Mouse (Mus musculus) CD4-positive, CD25-positive, alpha-beta regulatory T cell, adult 2 months (primary cell): ENCODE results near the gene Fam234a.
"Not testable (repeated sequence)": the region's sequence is repeated elsewhere in the genome, so short reads cannot be mapped to it uniquely, and the experiment has no call there.

Experiments
- DNase-seq: peaks from one replicate; pipeline ENCODE4 v3.0.0-alpha.2; 2012; ENCODE audit warnings: low read depth, low spot score

Gene Fam234a

DNA sequence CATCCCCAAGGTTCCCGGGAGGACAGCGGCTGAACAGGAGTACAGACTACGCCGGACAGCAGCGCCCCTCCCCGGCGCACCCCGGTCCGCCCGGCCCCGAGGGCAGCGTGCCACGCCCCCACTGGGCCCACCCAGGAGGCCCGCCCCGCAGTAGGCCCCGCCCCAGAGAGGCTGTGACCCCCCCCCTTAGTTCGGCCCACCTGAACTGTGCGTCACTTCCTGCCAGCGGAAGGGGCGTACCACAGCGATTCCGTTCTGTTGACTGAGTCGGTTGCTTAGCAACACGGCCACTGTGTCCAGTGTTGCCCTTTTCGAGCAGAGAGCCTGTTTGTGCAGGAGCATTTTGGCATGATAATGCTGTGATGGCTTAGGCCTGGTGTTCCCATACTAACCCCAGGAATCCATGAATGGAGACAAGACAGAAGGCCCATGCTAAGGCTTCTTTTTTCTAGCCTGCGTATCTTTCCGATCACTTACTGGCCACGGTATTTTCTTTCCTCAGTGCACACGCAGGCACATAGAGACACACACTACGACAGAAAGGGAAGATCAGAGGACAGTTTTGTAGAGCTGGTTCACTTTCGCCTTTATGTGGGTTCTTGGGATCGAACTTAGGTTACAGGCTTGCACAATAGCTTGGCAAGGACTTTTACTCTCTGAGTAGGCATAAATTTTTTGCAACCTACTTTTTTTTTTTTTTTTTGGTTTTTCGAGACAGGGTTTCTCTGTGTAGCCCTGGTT, at the start of gene Fam234a:
Gene Fam234a, minus strand, starts transcription at position 142 of the 741 bp plus-strand sequence.
- DNase-seq, result peak; percentile 96

DNA sequence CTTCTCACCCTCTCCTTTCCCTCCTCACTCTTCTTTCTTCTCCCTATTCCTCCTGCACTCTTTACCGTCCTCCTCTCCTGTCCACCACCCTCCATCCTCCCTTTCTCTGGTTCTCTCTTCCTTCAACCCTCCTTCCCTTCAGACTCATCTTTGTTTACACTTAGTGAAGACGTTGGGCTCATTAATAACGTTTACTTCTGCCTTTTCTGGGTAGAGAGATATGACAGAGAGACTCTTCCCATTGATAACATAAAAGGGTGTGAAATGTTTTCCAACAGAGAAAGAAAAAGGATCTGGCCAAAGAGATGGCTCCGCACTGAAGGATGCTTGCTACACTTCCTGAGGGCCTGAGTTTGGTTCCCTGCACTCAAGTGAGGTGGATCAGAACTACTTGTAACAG, 45.4 kb upstream of the Fam234a start:
- no peak for DNase-seq

DNA sequence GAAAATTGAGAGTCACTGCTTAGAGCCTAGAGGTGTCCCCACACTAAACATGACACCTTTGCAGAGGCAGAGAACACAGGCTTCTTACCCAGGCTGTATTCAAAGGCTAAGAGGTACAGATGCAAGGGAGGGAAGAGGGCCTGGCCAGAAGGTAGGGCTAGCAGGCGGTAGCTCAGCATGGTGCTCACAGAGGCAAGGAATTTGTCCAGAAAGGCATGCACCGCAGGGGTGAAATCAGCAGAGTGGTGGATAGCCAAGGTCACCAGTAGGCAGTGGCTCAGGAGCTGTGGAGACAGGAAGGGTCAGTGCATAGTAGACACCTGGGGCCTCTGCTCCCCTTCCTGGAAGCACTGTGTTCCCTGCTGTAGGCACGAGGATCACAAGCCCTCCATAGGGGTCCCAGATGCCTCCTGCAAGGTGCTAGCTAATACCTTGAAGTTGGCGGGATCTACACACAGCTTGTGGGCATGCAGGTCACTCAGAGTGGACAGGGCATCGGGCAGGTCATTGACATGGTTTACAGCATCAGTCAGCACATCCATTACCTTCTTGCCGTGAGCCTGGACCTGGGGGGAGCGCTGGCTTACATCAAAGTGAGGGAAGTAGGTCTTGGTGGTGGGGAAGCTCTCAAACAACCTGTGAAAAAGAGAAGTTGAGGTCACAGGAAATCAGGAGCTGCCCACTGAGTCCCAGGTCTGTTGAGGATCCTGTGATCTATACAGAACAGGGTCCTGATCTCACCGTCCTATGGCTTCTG, 42.3 kb upstream of the Fam234a start:
- DNase-seq, result no peak

DNA sequence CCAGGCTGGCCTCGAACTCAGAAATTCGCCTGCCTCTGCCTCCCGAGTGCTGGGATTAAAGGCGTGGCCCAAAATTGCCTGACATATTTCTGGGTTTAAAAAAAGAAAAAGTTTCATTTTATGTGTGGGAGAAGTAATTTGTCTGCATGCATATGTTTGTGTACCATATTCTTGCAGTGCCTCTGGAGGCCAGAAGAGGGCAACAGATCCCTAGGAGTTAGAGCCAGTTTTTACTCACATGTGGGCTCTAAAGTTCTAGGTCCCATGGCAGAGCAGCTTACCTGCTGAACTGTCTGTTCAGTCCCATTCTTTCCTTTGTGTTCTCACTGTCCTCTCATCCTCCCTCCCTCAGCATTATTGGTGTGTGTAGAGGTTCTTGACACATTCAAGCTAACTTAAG, 32.7 kb upstream of the Fam234a start:
- DNase-seq, result peak; percentile 60

DNA sequence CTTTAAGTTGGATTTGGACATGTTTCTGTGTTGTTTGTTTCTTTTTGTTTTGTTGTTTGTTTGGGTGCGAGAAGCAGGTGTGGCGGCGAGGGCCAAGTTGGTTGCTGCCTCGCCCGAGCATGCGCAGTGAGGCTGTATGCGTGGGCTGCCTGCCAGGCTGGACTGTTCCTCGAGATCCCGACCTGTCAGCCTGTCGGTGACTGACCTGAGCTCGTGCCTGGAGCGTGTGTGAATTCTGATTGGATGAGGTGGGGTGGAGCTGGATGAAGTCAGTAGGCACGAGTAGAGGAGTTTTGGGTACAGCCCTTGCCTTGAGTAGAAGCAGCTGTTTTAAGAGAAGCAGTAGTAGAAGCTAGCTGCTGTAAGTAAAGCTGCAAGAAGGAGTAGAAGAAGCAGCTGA, 31.9 kb upstream of the Fam234a start:
- DNase-seq, result no peak

DNA sequence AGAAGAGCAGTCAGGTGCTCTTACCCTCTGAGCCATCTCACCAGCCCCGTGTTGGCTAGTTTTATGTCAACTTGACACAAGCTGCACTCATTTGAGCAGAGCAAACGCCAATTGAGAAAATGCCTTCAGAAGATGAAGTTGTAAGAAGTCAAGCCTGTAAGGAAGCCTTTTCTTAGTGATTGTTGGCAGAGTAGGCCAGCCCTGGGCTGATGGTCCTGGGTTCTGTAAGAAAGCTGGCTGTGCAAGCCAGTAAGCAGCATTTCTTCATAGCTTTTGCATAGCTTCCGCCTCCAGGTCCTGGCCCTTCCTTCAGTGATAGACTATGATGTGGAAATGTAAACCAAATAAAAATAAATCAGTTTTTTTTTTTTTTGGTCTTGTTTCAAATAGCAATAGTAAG, 28.5 kb upstream of the Fam234a start:
- DNase-seq, result no peak

DNA sequence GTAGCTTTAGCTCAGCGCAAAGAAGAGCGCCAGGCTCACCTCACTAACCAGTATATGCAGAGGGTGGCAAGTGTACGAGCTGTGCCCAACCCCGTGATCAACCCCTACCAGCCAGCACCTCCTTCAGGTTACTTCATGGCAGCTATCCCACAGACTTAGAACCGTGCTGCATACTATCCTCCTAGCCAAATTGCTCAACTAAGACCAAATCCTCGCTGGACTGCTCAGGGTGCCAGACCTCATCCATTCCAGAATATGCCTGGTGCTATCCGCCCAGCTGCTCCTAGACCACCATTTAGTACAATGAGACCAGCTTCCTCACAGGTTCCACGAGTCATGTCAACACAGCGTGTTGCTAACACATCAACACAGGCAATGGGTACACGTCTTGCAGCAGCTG, 25.5 kb upstream of the Fam234a start:
- DNase-seq, result not testable (repeated sequence)

DNA sequence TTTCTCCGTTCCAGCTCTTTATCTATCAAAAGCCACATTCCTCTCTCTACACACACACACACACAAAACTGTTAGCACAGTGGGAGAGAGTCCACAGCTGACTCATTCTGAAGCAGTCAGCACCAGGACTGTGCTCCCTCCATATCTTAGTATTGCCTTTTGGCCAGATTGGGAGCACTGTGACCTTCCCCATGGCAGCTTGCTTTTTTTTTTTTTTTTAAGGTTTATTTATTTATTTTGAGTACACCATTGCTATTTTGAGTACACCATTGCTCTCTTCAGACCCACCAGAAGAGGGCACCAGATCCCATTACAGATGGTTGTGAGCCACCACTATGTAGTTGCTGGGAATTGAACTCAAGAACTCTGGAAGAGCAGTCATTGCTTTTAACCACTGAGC, 24.8 kb upstream of the Fam234a start:
- peak; percentile 33 for DNase-seq

DNA sequence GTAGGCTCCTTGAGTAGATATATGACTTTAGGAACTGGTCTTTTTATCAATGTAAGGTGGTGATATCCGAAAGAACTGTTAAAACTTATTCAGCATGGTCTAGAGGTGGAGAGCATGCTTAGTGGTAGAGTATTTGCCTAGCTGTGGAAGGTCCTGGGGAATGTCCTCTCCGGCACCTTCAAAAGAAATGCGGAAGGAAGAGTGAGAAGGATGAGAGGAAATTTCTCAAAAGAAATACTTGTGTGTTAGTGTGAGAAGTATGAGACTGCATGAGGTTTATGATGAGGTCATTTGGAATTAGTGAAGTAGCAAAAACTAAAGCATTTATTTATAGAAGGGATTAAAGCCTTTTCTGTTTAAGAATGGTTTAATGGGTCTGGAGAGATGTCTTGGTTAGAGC, 18.3 kb upstream of the Fam234a start:
- DNase-seq, result no peak

DNA sequence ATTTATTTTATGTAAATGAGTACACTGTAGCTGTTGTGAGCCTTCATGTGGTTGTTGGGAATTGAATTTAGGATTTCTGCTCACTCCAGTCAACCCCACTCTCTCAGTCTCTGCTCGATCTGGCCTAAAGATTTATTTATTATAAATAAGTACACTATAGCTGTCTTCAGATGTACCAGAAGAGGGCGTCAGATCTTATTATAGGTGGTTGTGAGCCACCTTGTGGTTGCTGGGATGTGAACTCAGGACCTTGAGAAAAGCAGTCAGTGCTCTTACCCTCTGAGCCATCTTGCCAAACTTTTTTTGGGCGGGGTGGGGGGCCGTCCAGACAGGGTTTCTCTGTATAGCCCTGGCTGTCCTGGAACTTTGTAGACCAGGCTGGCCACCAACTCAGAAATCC, 17.8 kb upstream of the Fam234a start:
- DNase-seq, result peak; percentile 47

DNA sequence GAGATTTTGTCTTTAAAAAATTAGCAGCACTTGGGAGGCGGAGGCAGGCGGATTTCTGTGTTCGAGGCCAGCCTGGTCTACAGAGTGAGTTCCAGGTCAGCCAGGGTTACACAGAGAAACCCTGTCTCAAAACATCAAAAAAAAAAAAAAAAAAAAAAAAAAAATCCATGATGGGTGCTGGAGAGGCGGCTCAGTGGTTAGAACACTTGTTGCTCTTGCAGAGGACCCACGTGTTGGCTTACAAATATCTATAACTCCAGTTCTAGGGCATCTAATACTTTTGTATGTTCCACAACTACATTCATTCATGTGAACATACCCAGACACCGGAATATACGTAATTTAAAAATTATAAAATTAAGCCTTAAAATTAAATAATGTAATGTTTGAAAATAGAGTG, 11.3 kb upstream of the Fam234a start:
- no peak for DNase-seq

DNA sequence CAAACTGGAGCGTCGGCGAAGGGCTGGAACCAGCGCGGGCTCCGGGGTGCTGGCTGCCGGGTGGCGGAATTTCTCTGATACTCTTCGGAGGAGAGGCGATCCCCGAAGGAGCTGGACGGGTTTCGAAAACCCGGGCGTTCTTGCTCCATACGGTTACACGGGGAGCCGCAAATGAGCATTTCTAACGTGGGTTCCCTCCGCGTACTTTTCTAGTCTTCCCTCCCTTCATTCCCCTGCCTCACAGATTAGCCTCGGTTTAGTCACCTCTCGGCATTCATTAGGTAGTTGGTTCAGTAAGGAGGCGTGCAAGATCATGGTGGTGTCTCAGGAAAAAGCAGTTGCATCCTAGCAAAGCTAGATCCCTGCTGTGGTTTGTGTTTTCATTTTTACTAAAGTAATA, 9.4 kb upstream of the Fam234a start:
- DNase-seq, result no peak

DNA sequence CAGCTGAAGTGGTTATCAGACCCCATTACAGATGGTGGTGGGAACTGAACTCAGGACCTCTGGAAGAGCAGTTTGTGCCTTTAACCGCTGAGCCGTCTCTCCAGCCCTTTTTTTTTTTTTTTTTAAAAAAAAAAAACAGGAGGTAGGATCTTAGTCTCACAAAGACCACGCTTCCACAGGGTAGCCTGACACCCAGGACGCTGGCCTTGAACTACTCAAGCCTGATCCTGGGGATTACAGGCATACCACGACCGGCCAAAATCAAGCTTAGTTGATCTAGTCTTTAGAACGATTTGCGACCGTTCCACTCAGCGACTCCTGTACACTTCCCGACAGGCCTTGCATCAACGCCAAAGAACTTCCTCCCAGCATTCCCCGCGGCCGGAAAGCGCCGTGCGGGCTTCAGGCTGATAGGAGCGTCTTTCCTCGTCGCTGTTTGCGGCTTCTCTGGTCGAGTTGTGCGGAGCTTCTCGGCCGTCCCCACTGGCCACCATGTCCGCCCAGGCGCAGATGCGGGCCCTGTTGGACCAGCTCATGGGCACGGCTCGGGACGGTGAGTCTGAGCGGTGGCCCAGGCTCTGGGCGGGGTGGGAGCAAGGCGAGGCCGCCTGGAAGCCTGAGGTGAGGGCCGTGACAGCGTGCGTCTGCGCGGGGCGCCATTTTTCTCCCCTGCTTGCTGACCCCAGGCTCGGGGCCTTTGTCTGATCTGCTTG, 8.7 kb upstream of the Fam234a start, which contains the start of gene Luc7l:
Gene Luc7l, plus strand, starts transcription at position 358 of the 713 bp plus-strand sequence.
- peak; percentile 92 for DNase-seq

DNA sequence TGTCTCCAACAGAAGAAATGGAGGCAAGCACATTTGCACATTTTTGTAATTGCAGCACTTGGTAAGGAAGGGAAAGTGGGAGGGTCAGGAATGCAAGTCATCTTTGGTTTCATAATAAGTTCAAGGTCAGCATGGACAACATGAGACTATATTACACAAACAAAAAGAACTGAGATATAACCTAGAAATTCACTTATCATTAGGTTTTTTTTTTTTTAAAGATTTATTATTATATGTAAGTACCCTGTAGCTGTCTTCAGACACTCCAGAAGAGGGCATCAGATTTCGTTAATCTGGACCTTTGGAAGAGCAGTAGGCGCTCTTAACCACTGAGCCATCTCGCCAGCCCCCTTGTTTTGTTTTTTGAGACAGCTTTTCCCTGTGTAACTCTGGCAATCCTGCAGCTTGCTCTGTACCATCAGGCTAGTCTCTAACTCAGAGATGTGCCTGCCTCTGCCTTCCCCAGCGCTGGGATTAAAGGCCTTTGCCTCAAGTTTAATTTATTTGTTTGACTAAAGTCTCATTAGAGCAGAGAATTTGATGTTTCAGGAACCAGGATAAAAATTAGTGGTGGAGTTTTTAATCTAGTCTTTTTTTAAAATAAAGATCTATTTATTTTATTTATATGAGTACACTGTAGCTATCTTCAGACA, 8.0 kb upstream of the Fam234a start:
- no peak for DNase-seq

DNA sequence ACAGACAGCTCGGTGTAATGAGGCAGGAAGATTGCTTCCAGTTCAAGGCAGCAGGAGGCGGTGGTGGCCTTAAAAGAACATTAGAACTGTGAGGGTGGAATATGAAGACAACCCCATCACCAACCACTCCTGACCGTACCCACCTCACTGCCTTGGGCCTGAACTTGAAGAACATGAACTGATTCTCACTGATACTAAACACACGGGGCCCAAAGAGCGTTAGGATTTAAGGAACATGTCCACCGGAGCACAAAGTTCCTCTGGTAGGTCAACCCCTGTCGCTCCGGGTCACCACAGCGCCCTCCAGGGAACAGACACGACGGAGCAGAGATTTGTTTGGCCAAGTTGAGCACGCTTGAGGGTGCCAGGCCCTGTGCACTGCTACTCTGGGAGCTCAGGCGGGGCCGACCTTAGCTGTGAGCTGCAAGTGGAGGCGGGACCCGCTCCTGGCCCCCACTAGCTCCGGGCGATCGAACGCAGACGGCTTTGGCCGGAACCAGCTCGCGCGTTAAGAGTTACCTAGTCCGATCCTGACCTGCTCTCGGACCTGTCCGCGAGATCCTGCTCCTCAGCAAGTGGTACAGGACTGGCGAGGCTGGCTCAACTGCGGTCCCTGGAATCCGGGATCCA, 456 bp downstream of the Fam234a start:
- DNase-seq, result peak; percentile 77

DNA sequence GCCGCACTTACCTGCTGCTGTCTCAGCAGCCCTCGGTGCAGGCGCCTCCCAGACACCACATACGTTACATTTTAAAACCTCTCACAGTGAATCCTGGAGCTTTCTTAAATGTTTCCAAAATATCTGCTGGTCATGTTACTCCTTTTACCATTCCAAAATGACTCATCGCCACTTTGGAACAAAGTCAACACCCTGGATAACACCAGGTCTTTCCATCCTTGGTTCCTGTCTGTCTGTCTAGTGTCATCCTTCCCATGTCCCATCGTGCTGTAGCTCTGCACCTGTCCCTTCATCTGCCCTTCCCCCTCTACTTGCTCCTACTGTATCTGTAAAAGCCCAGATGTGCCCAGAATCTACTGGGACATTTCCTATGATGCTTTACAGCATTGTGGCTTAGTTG, 3.1 kb downstream of the Fam234a start:
- DNase-seq, result no peak

DNA sequence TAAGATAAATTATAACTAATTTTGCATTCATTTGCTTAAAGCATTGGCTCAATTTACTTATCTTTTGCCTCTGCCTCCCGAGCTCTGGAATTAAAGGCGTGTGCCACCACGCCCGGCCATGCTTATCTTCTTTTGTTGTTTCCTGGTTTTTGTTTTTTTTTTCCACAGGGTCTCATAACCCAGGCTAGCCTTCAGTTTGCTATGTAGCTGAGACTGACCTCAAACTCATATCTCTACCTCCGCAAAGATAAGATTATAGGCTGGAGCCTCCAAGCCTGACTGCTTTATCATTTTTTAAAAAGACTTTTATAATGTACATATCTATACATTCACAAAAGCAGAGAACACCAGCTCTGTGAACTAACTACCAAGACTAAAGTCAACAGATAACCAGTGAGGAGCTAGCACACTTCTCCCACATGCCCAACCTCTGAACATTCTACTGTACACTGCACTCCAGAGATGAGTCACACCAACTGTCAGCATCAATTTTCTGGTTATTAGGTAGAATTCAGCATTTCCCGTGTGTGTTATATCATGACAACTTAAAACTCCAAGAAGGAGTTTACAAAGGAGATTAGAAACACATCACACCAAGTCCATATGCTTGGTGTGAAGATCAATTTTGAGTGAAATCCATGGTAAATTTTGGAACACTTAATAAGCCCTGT, 3.8 kb downstream of the Fam234a start:
- DNase-seq, result peak; percentile 35

DNA sequence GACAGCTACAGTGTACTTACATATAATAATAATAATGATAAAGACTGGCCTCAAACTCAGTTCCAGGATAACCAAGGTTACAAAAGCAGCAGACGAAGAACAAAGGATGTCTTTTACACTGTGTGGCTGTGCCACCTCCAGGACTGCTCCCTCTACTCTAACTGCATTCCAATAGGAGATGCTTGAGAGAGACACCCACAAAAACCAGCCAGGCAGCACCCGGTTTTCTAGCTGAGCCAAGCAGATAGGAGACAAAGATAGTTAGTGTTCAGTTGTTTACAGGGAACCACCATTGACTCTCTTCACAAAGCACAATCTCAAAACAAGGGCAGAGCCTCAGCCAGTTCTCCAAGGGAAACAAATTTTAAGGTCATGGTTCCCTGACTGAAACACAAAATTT, 4.5 kb downstream of the Fam234a start:
- DNase-seq, result no peak

DNA sequence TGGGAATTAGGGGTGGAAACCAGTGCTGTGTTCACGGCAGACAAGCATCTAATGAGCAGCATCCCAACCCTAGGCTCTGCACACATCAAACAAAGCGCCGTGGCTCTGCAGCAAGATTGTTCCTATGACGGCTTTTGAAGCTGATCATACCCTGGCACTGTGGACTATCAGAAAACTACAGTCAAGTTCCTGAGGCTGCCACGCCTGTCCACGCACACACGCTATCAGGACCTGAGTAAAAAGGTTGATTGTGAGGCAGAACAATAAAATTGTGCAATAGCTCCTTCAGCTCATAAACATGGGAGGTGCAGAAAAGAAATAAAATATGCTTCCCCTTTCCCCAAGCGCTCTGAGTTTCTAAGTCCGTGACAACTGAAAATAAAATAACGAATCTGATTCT, 6.4 kb downstream of the Fam234a start:
- DNase-seq, result no peak

DNA sequence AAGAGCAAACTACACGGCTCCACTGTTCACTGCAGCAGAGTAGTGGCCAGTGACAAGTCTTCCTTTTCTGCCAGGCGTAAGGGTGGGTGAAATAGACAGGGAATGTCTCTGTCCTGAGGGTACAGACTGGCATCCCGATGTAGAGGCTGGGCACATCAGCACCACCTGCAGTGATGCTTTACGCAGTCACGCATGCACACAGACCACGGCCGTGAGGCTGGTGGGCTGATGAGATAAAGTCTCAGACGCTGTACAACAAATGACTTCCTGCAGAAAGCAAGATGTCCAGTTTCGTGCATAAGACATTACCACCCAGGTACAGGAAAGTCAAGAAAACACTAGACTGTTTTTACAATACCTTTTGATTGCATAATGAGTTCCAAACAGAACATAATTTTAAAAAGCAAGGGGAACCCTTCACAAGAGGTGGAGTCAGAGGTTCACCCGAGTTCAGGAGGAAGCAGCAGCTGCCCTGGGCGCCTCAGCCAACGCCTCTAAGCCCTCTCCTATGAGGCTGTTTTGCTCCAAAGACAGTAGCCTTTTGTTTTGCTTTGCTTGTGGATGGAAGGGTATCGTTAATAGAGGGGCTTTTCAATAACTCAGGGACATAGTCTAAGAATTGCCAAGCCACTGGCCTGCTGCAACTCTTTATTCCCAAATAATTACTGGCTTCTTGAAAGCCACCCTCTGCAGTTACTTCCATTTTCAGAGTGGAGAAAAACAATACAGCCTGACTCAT, 8.8 kb downstream of the Fam234a start:
- no peak for DNase-seq
